8 mouse cellular contexts compared by ENCODE assay signal in genomic region chr3:89322514-89323165, GRCm38 (mm10). TPM values are rescaled to one million over a fixed set of nuclear protein-coding genes. Genes with fewer than 3 reads are reported as not detected.
DNase-seq lines count a peak whose midpoint lies in the region; ATAC-seq lines count a peak whose summit lies in the region.

TSS of gene Efna3 (minus strand) at chr3:89322965.

- no peak within 1 kb of the TSS; the same call in 1 of the 2 replicates for H3K27ac ChIP-seq in embryonic facial prominence, embryonic 12.5 days
- no peak within 1 kb of the TSS for H3K27ac ChIP-seq in limb, embryonic 11.5 days (replicated peaks; ENCODE audit: low read depth, low read length)
- peak within 1 kb of the TSS; percentile 89 for H3K27ac ChIP-seq in midbrain, embryonic 14.5 days (replicated peaks; ENCODE audit: low read depth, low read length)
- H3K27ac ChIP-seq in stomach, embryonic 16.5 days (ENCODE audit: low read length): no peak within 1 kb of the TSS

- ATAC-seq in embryonic facial prominence, embryonic 12.5 days (ENCODE audit: insufficient number of reproducible peaks, insufficient read depth, low FRiP score, low TSS enrichment): 0 out of 2 replicates have a peak, but pooled peaks have one; percentile 22
- peak; percentile 31 for ATAC-seq in limb, embryonic 11.5 days (ENCODE audit: insufficient number of reproducible peaks, low FRiP score, low TSS enrichment, low read depth)
- peak; percentile 57 for ATAC-seq in midbrain, embryonic 14.5 days (ENCODE audit: low FRiP score, low TSS enrichment)
- ATAC-seq in stomach, embryonic 16.5 days (ENCODE audit: insufficient read depth, low FRiP score): peak; percentile 67

- H3K27me3 ChIP-seq in embryonic facial prominence, embryonic 12.5 days: peaks cover 46% of the 10 kb centered on the region
- H3K27me3 ChIP-seq in limb, embryonic 11.5 days (ENCODE audit: control insufficient read depth, insufficient read depth, low read length): peaks cover 32% of the 10 kb centered on the region
- H3K27me3 ChIP-seq in midbrain, embryonic 14.5 days (ENCODE audit: control insufficient read depth, insufficient read depth, low read length): peaks cover 24% of the 10 kb centered on the region
- peaks cover 32% of the 10 kb centered on the region for H3K27me3 ChIP-seq in stomach, embryonic 16.5 days (ENCODE audit: control insufficient read depth, insufficient read depth, low read length)

- WGBS in embryonic facial prominence, embryonic 12.5 days: under 1% methylated on average over 51 of the region's 53 CpGs
- WGBS in limb, embryonic 11.5 days: under 1% methylated on average over 41 of the region's 53 CpGs
- under 1% methylated on average over 53 of the region's 53 CpGs for WGBS in midbrain, embryonic 14.5 days
- under 1% methylated on average over 51 of the region's 53 CpGs for WGBS in stomach, embryonic 16.5 days

- no peaks in the 10 kb centered on the region for H3K36me3 ChIP-seq in embryonic facial prominence, embryonic 12.5 days
- H3K36me3 ChIP-seq in limb, embryonic 11.5 days (ENCODE audit: control insufficient read depth, insufficient read depth, low read length): no peaks in the 10 kb centered on the region
- H3K36me3 ChIP-seq in midbrain, embryonic 14.5 days (ENCODE audit: control insufficient read depth, insufficient read depth, low read length): no peaks in the 10 kb centered on the region
- no peaks in the 10 kb centered on the region for H3K36me3 ChIP-seq in stomach, embryonic 16.5 days (ENCODE audit: control insufficient read depth, insufficient read depth, low read length)

- peak within 1 kb of the TSS; percentile 71 for H3K9ac ChIP-seq in embryonic facial prominence, embryonic 12.5 days
- H3K9ac ChIP-seq in limb, embryonic 11.5 days (ENCODE audit: low read length): peak within 1 kb of the TSS; percentile 80
- H3K9ac ChIP-seq in midbrain, embryonic 14.5 days (replicated peaks; ENCODE audit: low read length): peak within 1 kb of the TSS; percentile 84
- H3K9ac ChIP-seq in stomach, embryonic 16.5 days (ENCODE audit: low read length): peak within 1 kb of the TSS; percentile 67

- H3K4me3 ChIP-seq in embryonic facial prominence, embryonic 12.5 days: peak within 1 kb of the TSS; percentile 68
- H3K4me3 ChIP-seq in limb, embryonic 11.5 days (ENCODE audit: low read depth, low read length): peak within 1 kb of the TSS; percentile 70
- H3K4me3 ChIP-seq in midbrain, embryonic 14.5 days (replicated peaks; ENCODE audit: low read depth, low read length): peak within 1 kb of the TSS; percentile 69
- peak within 1 kb of the TSS; percentile 59 for H3K4me3 ChIP-seq in stomach, embryonic 16.5 days (replicated peaks; ENCODE audit: low read length)

- H3K9me3 ChIP-seq in embryonic facial prominence, embryonic 12.5 days: no peaks in the 10 kb centered on the region
- H3K9me3 ChIP-seq in limb, embryonic 11.5 days (ENCODE audit: control insufficient read depth, low read length): no peaks in the 10 kb centered on the region
- no peaks in the 10 kb centered on the region for H3K9me3 ChIP-seq in midbrain, embryonic 14.5 days (ENCODE audit: control insufficient read depth, low read length)
- no peaks in the 10 kb centered on the region for H3K9me3 ChIP-seq in stomach, embryonic 16.5 days (replicated peaks; ENCODE audit: control insufficient read depth, low read length)

- H3K4me1 ChIP-seq in embryonic facial prominence, embryonic 12.5 days: peaks cover 38% of the 10 kb centered on the region
- H3K4me1 ChIP-seq in limb, embryonic 11.5 days (ENCODE audit: control insufficient read depth, insufficient read depth, low read length): peaks cover 39% of the 10 kb centered on the region
- H3K4me1 ChIP-seq in midbrain, embryonic 14.5 days (ENCODE audit: control insufficient read depth, insufficient read depth, low read length): peaks cover 32% of the 10 kb centered on the region
- peaks cover 33% of the 10 kb centered on the region for H3K4me1 ChIP-seq in stomach, embryonic 16.5 days (ENCODE audit: control insufficient read depth, insufficient read depth, low read length)

- peak within 1 kb of the TSS; percentile 96 for H3K4me2 ChIP-seq in embryonic facial prominence, embryonic 12.5 days (replicated peaks)
- peak within 1 kb of the TSS; percentile 98 for H3K4me2 ChIP-seq in limb, embryonic 11.5 days (ENCODE audit: low read depth, severe bottlenecking)
- H3K4me2 ChIP-seq in midbrain, embryonic 14.5 days (ENCODE audit: low read length): peak within 1 kb of the TSS; percentile 80
- peak within 1 kb of the TSS; percentile 84 for H3K4me2 ChIP-seq in stomach, embryonic 16.5 days (ENCODE audit: low read depth, low read length)

- DNase-seq in cerebellum, postnatal 36 days: peak; percentile 45 to 52
- DNase-seq in cerebellum, adult 9-11 months: no peak
- DNase-seq in heart, adult 9 months (ENCODE audit: low spot score in 2 of 2): peak; percentile 52 to 62
- DNase-seq in kidney, adult 9 months: peak; percentile 64
- peak; percentile 90 for DNase-seq in limb, embryonic 11.5 days (ENCODE audit: low spot score)
- peak; percentile 95 for DNase-seq in midbrain, embryonic 14.5 days

RNA-seq across cellular contexts. Expression of gene Efna3, which starts in this region (rescaled TPM):
- polyA plus RNA-seq in embryonic facial prominence, embryonic 12.5 days (2016; fragmentation: Nextera tagmentation; extraction: Ambion mirVana): 12.8 and 15.8 TPM in 2 replicates
- 13.9 and 19.3 TPM in 2 replicates for polyA plus RNA-seq in limb, embryonic 11.5 days (2014; fragmentation: Nextera tagmentation; extraction: Ambion mirVana)
- 31.1 and 43.4 TPM in 2 replicates for polyA plus RNA-seq in midbrain, embryonic 14.5 days (2014; fragmentation: Nextera tagmentation; extraction: Ambion mirVana)
- 13.0 and 16.0 TPM in 2 replicates for polyA plus RNA-seq in stomach, embryonic 16.5 days (2015; fragmentation: Nextera tagmentation; extraction: Ambion mirVana)
